Mouse (Mus musculus): ENCODE results near the gene Ptbp2. TPM values are rescaled to one million over a fixed set of nuclear protein-coding genes. Genes with fewer than 3 reads are reported as not detected.

The Ptbp2 gene
- polyA plus RNA-seq, 1 experiment: 14.7 TPM

GRCm38 (mm10) chr3:119749551-119750249, 34.6 kb downstream of the Ptbp2 start:
- Histone ChIP-seq H3K27ac (replicated peaks; ENCODE audit: low read depth, low read length) (no peak overlapping the region), H3K4me3 (ENCODE audit: insufficient read depth, low read depth, low read length) (no peak overlapping the region), H3K4me1 (ENCODE audit: control insufficient read depth, insufficient read depth, insufficient read length, low read length) (peaks cover 4% of the 10 kb centered on the region; the same call in 1 of the 2 replicates)

- Histone ChIP-seq H3K27ac (replicated peaks; ENCODE audit: low read depth, low read length) (no peak overlapping the region), H3K4me3 (ENCODE audit: insufficient read depth, low read depth, low read length) (no peak overlapping the region), H3K4me1 (ENCODE audit: control insufficient read depth, insufficient read depth, insufficient read length, low read length) (peaks cover 4% of the 10 kb centered on the region; the same call in 1 of the 2 replicates)
Measured at GRCm38 (mm10) chr3:119749140-119749539, 35.1 kb downstream of the Ptbp2 start.

GRCm38 (mm10) chr3:119746656-119747055, 37.6 kb downstream of the Ptbp2 start:
- Histone ChIP-seq H3K4me3 (ENCODE audit: insufficient read depth, low read depth, low read length) (no peak overlapping the region), H3K27ac (replicated peaks; ENCODE audit: low read depth, low read length) (no peak overlapping the region), H3K4me1 (ENCODE audit: control insufficient read depth, insufficient read depth, insufficient read length, low read length) (peaks cover 4% of the 10 kb centered on the region; the same call in 1 of the 2 replicates)

- no peak overlapping the region for H3K4me3 ChIP-seq (ENCODE audit: insufficient read depth, low read depth, low read length)
Measured at GRCm38 (mm10) chr3:119745801-119746200, 38.5 kb downstream of the Ptbp2 start.

GRCm38 (mm10) chr3:119729863-119730262, 54.4 kb downstream of the Ptbp2 start:
- no peak overlapping the region for H3K4me3 ChIP-seq (ENCODE audit: insufficient read depth, low read depth, low read length)
- H3K27ac ChIP-seq (replicated peaks; ENCODE audit: low read depth, low read length): no peak overlapping the region
- H3K4me1 ChIP-seq (ENCODE audit: control insufficient read depth, insufficient read depth, insufficient read length, low read length): no peaks in the 10 kb centered on the region

More at GRCm38 (mm10) chr3:119745801-119746200, 38.5 kb downstream of the Ptbp2 start:
- H3K4me1 ChIP-seq (ENCODE audit: control insufficient read depth, insufficient read depth, insufficient read length, low read length): peaks cover 4% of the 10 kb centered on the region; the same call in 1 of the 2 replicates
- no peak overlapping the region for H3K27ac ChIP-seq (replicated peaks; ENCODE audit: low read depth, low read length)

- Histone ChIP-seq H3K27ac (replicated peaks; ENCODE audit: low read depth, low read length) (no peak overlapping the region), H3K4me1 (ENCODE audit: control insufficient read depth, insufficient read depth, insufficient read length, low read length) (no peaks in the 10 kb centered on the region; the same call in 1 of the 2 replicates), H3K4me3 (ENCODE audit: insufficient read depth, low read depth, low read length) (no peak overlapping the region)
Measured at GRCm38 (mm10) chr3:119712066-119712465, 72.2 kb downstream of the Ptbp2 start.

GRCm38 (mm10) chr3:119711503-119711902, 72.8 kb downstream of the Ptbp2 start:
- Histone ChIP-seq H3K4me3 (ENCODE audit: insufficient read depth, low read depth, low read length) (no peak overlapping the region), H3K4me1 (ENCODE audit: control insufficient read depth, insufficient read depth, insufficient read length, low read length) (no peaks in the 10 kb centered on the region; the same call in 1 of the 2 replicates), H3K27ac (replicated peaks; ENCODE audit: low read depth, low read length) (no peak overlapping the region)

- Histone ChIP-seq H3K4me3 (ENCODE audit: insufficient read depth, low read depth, low read length) (no peak overlapping the region), H3K27ac (replicated peaks; ENCODE audit: low read depth, low read length) (no peak overlapping the region), H3K4me1 (ENCODE audit: control insufficient read depth, insufficient read depth, insufficient read length, low read length) (no peaks in the 10 kb centered on the region)
Measured at GRCm38 (mm10) chr3:119701467-119701866, 82.8 kb downstream of the Ptbp2 start.

GRCm38 (mm10) chr3:119684741-119685140, 99.5 kb downstream of the Ptbp2 start:
- Histone ChIP-seq H3K27ac (replicated peaks; ENCODE audit: low read depth, low read length) (no peak overlapping the region), H3K4me1 (ENCODE audit: control insufficient read depth, insufficient read depth, insufficient read length, low read length) (no peaks in the 10 kb centered on the region), H3K4me3 (ENCODE audit: insufficient read depth, low read depth, low read length) (no peak overlapping the region)

All from brown adipose tissue, adult 24 weeks (tissue).